Mouse (Mus musculus) liver, embryonic 14.5 days (tissue): ENCODE measurements around the gene Triobp.

ENCODE experiments used
- CTCF ChIP-seq: IDR thresholded peaks from 2 replicates; pipeline ENCODE4 v1.5.1; 2016; ENCODE audit warnings: antibody characterized with exemption, low read depth, control low read depth
- EP300 ChIP-seq: IDR thresholded peaks from 2 replicates; pipeline ENCODE4 v1.6.1; 2016; ENCODE audit warnings: antibody characterized with exemption, low read depth

- TF ChIP-seq CTCF (no peak), EP300 (no peak)
Observed at GRCm38 (mm10) chr15:79040501-79041416, 93.2 kb downstream of the Triobp start.
